Mouse (Mus musculus) lung, postnatal 14 days (tissue): ENCODE measurements around the gene Naip2.
"Not testable (repeated sequence)": the region's sequence is repeated elsewhere in the genome, so short reads cannot be mapped to it uniquely, and the experiment has no call there.

Source experiments
- DNase-seq: peaks from one replicate; pipeline ENCODE4 v3.0.0; 2021

Naip2 gene

DNA sequence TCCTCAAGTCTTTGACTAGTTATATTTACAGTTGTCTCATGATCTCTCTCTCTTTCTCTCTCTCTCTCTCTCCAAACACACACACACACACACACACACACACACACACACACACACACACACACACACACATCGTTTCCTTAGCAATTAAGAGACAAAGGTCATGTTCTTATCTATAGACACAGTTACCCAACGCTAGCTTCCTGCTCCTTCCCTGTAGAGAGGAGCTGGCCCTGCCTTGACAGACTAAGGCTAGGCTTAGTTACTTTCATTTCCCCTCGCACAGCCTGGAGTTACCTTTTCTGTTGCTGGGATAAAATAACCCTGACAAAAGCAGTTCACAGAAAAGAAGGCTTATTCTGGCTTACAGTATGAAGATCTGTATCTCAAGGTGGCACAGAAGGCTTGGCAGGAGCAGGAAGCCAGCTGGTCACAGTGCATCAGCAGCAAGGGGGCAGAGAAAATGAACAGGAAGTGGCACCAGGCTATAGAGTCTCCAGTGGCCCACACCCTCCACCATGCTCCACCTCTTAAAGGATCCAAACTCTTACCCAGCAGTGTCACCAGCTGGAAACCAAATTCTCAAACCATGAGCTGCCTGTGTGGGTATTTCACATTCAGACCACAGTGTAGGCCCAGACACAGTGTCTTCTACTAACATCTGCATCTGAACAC, at the start of gene Naip2:
Naip2 (minus strand) TSS at position 434 of the 675 bp plus-strand sequence.
- peak; percentile 2 for DNase-seq

DNA sequence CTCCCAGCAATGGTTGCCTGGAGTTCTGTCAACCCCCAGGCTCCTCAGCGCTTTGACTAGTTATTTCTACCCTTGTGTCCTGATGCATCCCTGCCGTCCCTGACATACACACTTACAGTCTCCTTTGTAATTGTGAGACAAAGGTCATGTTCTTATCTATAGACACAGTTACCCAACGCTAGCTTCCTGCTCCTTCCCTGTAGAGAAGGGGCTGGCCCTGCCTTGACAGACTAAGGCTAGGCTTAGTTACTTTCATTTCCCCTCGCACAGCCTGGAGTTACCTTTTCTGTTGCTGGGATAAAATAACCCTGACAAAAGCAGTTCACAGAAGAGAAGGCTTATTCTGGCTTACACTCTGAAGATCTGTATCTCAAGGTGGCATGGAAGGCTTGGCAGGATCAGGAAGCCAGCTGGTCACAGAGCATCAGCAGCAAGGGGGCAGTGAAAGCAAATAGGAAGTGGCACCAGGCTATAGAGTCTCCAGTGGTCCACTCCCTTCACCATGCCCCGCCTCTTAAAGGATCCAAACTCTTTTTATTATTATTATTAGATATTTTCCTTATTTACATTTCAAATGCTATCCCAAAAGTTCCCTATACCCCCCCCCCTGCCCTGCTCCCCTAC, 45.1 kb upstream of the Naip2 start:
- not testable (repeated sequence) for DNase-seq

DNA sequence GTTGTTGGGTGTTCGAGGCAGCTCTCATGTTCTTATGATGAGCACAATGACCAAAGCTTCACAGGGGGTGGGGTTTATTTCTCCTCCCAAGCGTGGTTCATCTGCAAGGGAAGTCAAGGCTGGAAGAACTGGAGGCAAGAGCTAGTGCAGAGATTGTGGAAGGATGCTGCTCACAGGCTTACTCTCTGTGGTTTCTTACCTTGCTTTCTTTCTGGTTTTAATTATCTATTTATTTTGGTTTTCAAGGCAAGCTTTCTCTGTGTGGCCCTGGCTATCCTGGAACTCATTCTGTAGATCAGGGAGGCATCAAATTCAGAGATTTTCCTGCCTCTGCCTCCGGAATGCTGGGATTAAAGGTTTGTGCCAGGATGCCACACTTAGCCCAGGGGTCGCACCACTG, 44.3 kb upstream of the Naip2 start, which contains the start of gene Naip5:
Naip5 (minus strand) TSS at position 101 of the 400 bp plus-strand sequence.
- not testable (repeated sequence) for DNase-seq

DNA sequence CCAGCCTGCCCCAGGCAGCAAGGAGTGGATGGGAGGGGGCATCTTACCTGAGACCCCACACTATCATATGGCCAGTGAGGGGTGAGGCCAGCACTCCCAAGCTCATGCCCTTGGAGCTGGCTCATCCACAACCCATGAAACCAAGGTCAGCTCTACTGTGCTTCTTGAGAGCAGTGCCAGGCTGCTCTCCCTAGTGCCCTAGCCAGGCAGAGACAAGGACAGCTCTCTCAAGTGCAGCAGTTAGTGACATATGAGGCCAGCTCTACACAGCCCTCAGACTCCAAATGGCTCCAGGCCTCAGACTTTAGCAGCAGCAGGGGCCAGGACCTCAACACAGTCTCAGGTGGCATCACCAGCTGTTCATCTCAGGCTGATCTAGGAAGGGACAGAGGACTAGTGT, 41.8 kb upstream of the Naip2 start:
- no peak for DNase-seq

DNA sequence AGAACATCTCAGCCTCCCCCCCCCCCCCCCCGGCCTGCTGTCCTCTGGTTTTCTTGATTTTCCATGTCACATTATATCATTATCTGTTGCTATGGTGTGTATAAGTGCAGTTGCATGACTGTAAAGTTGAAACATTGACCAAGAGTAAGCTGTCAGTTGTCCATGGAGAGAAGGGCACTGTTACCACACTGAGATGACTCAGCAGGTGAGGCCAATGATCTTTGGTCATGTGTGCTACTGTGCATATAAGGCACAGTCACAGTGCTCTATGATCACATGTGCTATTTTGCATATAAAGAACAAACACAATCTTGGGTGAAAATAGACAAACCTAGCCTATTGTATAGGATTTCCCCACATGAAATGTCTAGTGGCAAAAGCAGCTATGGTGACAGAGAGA, 11.8 kb upstream of the Naip2 start:
- DNase-seq: not testable (repeated sequence)

DNA sequence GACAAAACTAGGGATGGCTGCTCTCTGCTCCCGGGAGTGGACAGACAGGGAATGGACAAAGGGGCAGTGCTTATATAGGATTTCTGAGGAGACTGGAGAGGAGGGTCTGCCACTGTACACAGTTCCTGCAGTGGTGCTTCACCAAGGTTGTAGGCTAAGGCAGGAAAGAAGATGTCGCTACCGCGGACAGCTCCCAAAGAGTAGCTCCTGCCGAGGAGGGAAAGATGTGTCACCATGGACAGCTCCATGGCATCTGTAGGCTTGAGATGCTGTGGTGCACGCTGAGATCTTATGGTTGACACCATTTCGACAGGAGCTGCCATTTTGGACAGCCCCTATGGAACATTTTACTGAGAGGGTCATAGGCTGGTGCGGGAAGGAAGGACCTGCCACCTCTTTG, 8.6 kb upstream of the Naip2 start:
- peak; percentile 49 for DNase-seq

DNA sequence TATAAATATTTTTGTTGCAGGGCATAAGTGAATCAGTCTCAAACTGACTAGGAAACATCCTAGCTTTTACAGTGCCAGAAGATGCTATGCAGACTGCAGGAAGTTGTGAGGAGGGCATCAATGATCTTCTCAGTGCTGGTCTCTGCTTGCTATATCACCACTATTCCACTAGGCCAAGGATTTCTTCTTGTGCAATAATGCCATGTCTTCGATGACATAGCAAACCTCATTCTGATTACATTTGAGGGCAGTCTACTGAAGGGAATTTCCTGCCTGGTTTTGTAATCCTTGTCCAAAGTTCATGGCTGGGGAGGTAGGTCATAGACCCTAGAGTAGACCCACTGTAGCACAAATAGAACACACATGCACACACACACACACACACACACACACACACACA, 1.4 kb upstream of the Naip2 start:
- DNase-seq: no peak

DNA sequence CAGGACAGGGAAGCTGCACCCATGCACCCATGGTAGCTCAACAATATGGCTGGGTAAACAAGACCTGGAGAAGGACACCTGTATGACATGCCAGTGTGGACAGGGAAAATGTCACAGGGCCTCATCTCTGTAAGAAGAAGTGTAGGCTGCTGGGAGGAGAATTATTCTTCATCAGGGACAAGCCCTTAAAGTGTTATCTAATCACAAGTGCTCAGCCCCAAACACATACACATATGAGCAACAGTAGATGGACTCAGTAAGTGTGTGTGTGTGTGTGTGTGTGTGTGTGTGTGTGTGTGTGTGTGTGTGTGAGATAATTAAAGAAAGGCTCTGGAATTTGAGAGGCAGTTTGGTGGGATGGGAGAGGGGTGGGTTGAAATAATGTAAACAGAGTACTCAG, 1.1 kb downstream of the Naip2 start:
- no peak for DNase-seq

DNA sequence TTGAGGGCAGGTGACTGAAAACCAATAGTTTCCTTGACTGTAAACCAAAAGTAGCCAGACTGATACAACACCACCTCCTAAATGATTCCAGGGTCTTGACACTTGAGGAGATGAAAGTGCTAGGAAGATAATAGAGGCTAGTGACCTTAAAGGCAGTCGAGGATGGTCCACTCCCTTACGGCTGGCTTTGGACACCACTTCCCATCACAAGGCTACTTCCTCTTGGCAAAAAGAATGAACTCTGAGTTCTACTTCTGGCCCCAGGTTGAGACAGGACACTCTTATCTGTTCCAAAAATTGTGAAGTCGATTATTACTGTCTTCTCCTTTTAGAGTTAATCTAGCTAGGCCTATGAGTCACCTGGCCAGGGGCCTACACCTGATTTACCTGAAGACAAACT, 6.5 kb downstream of the Naip2 start:
- no peak for DNase-seq

DNA sequence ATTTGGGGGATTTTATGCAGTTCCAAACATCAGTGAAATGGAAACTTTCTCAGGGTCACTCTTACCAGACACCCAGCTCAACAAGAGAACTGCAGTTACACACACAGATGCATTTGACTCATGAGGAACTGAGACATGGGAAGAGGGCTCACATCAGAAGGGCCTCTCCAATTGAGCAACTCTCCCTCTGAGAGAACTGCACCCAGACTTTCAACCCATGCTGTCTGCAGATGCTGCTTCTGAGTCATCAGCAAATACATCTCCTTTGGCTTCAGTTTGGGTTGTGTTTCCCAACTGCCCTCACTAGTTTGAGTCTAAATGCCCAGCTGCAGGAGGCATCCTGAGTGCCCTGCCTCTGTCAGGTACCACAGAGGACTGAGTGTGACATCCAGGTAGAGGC, 18.8 kb downstream of the Naip2 start:
- DNase-seq: not testable (repeated sequence)

DNA sequence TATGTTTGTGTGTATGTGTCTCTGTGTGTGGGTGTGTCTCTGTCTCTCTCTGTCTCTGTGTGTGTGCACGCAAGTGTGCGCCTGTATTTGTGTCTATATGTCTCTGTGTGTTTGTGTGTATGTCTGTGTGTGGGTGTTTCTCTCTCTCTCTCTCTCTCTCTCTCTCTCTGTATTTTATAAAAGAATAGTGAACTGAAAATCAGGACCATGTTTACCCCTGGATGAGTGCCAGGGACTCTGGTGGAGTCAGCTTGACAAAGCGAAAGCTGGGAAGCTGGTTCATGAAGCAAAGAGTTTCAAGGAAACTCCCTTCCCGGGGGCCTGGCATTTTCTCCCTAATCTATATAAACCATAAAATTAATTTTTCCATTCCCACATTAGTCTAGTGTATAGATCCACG, 27.5 kb downstream of the Naip2 start:
- DNase-seq: peak; percentile 14

DNA sequence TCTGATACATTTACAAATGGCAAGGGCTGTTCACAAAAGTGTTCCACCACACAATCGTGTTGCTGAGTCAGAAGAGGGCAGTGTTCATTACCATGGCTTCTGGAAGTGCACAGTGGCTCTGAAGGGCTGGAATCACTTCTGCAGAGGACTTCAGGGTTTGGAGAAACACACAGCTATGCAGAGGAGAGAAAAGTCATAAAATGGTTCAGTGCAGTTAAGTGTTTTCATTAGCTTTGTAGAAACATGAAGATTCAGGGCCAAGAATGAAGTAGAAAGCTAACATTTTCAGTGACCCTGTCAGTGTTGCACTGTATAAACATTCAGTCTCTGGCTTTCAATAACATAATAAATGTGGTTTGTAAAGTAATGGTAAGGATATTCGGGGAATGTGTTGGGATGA, 35.5 kb downstream of the Naip2 start:
- DNase-seq: not testable (repeated sequence)

DNA sequence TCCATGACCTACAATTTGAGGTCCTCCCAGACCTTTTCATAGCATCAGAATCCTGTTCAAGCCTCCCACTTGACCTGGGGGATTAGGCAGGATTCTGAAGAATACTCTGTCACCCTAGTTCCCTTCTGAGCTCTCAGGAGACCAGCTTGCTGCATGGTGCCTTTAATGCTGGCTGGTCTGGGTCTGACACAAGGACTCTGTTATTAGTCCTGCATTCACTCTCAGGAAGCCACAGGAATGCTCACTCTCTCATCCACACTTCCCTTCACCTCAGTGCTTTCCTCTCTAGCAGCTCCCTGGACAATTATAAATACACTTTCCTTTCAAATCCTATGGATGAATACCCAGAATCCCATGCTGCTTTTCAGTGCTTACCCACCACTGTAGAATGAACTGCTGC, 39.4 kb downstream of the Naip2 start:
- not testable (repeated sequence) for DNase-seq

DNA sequence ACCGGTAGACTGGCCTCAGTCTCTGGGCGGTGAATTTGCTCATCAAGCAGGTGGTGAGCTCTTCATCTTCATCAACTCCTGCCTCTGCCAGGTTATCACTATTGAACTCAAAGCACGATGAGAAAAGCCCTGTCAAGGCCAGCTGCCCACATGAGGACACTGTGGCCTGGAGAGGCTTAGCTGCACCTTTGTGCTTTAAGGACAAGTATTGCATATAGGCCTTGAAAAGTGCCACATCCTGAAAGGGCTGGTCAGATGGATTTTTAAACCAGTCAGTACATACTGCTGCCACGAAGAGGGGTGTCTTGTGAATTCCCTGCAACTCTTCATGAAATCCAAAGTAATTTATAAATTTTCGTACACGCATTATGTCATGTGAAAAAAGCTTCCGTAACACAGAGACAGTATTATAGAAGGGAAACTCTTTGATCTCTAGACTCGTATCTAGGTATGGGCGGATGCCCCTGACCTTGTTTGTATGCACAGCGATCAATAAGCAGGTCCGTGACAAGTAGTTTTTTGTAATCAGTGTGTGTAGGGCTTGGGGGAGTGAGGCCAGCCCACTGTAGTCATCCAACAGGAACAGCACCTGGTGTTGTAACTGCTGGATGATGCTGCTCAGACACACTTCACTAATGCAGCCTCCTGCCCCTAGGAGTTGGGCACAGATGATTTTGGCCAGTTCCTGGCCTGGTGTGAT, 40.6 kb downstream of the Naip2 start:
- not testable (repeated sequence) for DNase-seq

DNA sequence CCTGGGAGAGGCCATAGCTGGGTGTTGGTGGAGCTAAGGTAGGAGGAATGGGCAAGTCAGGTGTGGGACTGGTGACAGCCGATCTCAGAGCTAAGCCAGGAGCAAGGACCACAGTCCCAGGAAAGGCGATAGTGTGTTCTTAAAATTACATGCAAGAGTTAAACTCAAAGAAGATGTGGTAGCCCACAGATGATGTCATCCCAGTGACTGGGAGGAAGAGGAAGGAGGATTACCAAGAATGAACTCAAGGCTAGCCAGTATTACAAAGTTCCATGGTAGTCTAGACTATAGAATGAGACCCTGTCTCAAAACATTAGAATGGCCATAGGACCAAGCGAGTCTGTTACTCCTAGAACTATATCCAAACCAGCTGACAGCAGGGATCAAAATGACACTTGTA, 45.3 kb downstream of the Naip2 start:
- no peak for DNase-seq

DNA sequence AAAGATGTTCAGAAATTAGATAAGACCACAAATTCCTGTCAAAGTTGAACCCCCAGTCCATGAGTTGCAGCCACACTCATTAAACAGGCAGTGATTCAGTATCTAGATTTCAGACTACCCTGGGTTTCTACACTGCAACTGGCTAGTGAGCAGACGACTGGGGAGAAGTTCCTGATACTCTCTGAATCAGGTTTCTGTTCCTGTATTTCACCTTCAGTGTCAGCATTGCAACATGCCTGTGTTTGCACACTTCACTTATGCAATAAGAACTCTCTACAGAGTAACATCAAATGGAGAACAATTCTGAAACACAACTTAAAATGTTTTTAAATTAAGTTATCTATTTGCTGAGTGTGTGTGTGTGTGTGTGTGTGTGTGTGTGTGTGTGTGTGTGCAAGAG, 49.2 kb downstream of the Naip2 start:
- DNase-seq: peak; percentile 19

DNA sequence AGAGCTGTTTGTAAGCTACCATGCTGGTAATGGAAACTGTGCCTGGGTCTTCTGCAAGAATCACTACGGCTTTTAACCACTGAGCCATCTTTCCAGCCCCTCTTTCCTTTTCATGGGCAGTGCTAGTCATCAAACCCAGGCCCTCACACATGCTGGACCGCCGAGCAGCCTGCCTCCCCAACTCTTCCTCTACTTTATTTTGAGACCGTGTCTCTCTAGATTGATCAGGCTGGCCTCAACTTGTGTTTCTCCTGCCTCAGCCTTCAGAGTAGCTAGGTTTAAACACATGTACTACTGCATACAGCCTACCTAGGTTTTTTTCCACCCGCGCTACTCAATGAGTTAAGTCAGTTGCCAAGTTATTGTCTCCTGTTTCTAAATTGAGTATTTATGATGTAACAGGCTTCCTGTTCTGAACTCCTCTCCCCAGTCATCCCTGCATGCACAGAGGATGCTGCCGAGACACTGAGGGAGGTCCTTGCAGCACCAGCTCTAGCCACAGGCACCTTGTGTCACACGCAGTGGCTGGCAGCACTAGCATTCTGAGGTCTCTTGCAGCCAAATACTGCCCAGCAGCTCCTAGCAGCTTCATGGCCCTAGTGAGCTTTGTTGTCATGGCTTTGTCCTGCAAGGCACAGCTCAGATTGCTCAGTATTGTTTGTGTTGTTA, 60.1 kb downstream of the Naip2 start:
- DNase-seq: no peak

DNA sequence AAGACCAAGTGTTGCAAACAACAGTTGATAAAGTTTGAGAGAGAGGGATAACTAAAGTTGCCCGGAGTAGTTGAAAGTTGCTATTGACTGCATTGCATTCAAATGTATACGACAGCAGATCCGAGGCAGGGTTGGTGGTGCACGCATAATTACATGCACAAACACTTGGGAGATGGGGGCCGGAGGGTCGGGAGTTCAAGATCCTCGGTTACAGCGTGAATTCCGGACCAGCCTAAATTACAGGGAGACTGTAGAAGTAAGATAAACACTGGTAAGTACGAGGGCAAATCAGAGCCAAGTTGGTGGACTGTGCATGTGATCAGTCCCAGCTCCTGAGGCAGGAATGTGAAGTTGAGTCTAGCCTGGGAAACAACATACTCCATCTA, 76.6 kb downstream of the Naip2 start:
- no peak for DNase-seq

DNA sequence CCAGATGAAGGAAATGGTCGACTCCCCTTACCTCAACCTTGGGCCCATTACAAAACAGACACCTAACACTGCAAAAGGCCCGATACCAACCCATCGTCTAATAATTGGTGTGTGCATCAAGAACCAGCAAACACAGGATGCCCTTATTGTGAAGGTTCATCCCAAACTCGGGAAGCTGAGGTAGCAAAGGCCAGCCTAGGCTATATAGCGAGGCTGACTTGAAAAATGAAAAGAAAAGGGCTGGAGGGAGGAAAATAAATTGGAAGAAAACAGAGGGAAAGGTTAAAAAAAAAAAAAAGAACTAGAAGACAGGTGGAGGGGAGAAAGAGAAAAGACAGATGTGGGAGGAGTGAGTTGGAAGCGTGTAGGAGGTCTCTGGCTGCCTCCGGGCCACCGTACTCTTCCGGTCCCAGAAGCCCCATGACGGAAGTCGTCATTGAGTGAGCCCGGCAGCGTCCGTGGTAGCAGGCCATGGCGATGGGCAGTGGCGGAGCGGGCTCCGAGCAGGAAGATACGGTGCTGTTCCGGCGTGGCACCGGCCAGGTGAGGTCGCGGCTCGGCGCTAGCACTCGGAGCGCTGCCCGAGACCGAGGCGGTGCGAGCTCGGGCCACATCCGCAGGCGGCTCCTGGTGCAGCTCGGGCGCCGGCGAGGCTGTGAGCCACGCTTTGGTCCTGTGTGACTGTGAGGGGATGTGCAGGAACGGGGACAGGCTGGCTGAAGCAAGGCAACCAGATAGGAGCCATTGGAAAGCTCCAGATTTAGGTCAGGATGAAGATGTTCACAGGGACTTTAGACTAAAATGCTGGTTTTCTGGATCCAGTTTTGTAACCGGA, 77.3 kb downstream of the Naip2 start, which contains the start of gene Smn1:
Smn1 (plus strand) TSS at position 430 of the 835 bp plus-strand sequence.
- DNase-seq: peak; percentile 92

DNA sequence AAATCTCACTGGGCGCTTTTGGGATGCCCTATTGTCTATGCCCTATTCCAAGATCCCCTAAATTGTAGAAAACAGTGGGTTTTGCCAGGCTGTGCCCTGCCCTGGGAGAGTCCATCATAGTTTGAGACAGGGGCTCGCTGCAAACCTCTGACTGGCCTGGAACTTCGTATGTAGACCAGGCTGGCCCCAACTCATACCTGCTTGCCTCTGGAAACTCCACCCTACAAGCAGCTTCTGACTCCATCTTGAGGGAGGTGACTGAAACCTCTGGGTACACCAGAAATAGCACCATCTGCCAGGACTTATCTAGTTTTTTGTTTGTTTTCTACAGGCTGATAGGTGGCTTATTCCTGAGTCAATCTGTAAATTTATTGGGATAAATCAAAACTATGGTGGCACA, 77.9 kb downstream of the Naip2 start:
- no peak for DNase-seq

DNA sequence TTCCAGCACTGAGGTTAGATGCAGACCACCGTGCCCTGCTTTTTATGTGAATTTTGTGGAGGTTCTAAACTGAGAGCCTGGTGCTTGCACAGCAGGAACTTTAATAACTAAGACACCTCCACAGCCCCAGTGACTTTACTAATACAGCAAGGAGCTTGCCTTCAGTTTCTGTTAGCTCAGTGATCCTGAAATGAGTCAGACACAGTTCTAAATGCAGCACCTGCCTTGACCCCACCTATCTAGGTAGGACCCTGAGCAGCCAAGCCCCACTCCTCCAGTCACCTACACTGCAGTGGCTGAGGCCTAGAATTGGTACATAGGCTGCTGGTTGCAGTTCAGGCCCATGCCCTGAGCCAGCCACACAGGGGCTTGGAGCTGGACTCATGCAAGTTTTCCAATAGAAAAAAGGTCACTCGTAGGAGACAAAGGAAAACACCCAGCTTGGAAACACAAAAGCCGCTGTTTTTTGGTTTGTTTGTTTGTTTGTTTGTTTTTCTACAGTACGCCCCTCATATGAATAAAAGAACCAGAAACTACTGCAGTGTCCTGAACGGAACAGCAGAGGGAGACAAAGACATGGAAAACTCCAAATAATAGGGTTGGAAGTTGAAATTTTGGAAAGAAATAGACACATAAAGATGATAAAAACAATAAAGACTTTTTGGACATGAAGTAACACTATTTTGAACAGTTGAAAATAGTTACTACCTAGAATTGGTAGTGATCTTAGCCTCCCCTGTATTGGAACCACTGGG, 89.5 kb downstream of the Naip2 start:
- no peak for DNase-seq
